Mouse (Mus musculus): ENCODE data around the gene Pth1r. TPM values are rescaled to one million over a fixed set of nuclear protein-coding genes. Genes with fewer than 3 reads are reported as not detected.

The Pth1r gene
- polyA plus RNA-seq, 1 experiment from 2014 or later, result 76.6 TPM

Other genes starting within 250 kb of the Pth1r start
- 46.4 and 51.2 TPM in 2 replicates for gene Setd2, start 214.5 kb downstream of the Pth1r start, polyA plus RNA-seq (2016; fragmentation: Nextera tagmentation; extraction: Ambion mirVana)
- 62.7 and 67.1 TPM in 2 replicates for gene Nradd, start 122.7 kb downstream of the Pth1r start, polyA plus RNA-seq (2016; fragmentation: Nextera tagmentation; extraction: Ambion mirVana)
- 1.1 and 1.6 TPM in 2 replicates for gene Nbeal2, start 93.0 kb downstream of the Pth1r start, polyA plus RNA-seq (2016; fragmentation: Nextera tagmentation; extraction: Ambion mirVana)
- 126 and 133 TPM in 2 replicates for gene Ccdc12, start 90.6 kb downstream of the Pth1r start, polyA plus RNA-seq (2016; fragmentation: Nextera tagmentation; extraction: Ambion mirVana)
- gene Myl3, start 5.3 kb downstream of the Pth1r start, polyA plus RNA-seq (2016; fragmentation: Nextera tagmentation; extraction: Ambion mirVana), result 1.6 and 2.6 TPM in 2 replicates
- not detected in 2 replicates for gene Prss42, start 51.0 kb upstream of the Pth1r start, polyA plus RNA-seq (2016; fragmentation: Nextera tagmentation; extraction: Ambion mirVana)
- gene Prss44, start 66.8 kb upstream of the Pth1r start, polyA plus RNA-seq (2016; fragmentation: Nextera tagmentation; extraction: Ambion mirVana), result not detected in 2 replicates
- not detected in 2 replicates for gene Prss43, start 79.5 kb upstream of the Pth1r start, polyA plus RNA-seq (2016; fragmentation: Nextera tagmentation; extraction: Ambion mirVana)
- not detected in 2 replicates for gene Prss45, start 87.4 kb upstream of the Pth1r start, polyA plus RNA-seq (2016; fragmentation: Nextera tagmentation; extraction: Ambion mirVana)
- not detected in 2 replicates for gene Prss46, start 97.4 kb upstream of the Pth1r start, polyA plus RNA-seq (2016; fragmentation: Nextera tagmentation; extraction: Ambion mirVana)
- gene Prss50, start 110.8 kb upstream of the Pth1r start, polyA plus RNA-seq (2016; fragmentation: Nextera tagmentation; extraction: Ambion mirVana), result 0.65 and 0.72 TPM in 2 replicates
- gene Als2cl, start 132.7 kb upstream of the Pth1r start, polyA plus RNA-seq (2016; fragmentation: Nextera tagmentation; extraction: Ambion mirVana), result 1.6 and 2.9 TPM in 2 replicates
- 0.68 and 0.87 TPM in 2 replicates for gene Tmie, start 133.0 kb upstream of the Pth1r start, polyA plus RNA-seq (2016; fragmentation: Nextera tagmentation; extraction: Ambion mirVana)
- not detected in 2 replicates for gene Fam240a, start 169.7 kb upstream of the Pth1r start, polyA plus RNA-seq (2016; fragmentation: Nextera tagmentation; extraction: Ambion mirVana)
- gene Tdgf1, start 199.0 kb upstream of the Pth1r start, polyA plus RNA-seq (2016; fragmentation: Nextera tagmentation; extraction: Ambion mirVana), result not detected in 2 replicates
- 0.05 and 0.31 TPM in 2 replicates for gene Lrrc2, start 204.4 kb upstream of the Pth1r start, polyA plus RNA-seq (2016; fragmentation: Nextera tagmentation; extraction: Ambion mirVana)
- not detected in 2 replicates for gene Rtp3, start 243.4 kb upstream of the Pth1r start, polyA plus RNA-seq (2016; fragmentation: Nextera tagmentation; extraction: Ambion mirVana)

All from limb, embryonic 12.5 days (tissue).